Mouse (Mus musculus) left cerebral cortex, postnatal 4 days (tissue): ENCODE results near the gene Ccdc61. TPM values are rescaled to one million over a fixed set of nuclear protein-coding genes. Genes with fewer than 3 reads are reported as not detected.

Source experiments
- DNase-seq: peaks from one replicate; pipeline ENCODE4 v3.0.0-alpha.2; 2022
- intact Hi-C: fragments of 180-260 bp; cut with DNase I; formaldehyde crosslinking; loops from one replicate; pipeline ENCODE4 v1.15.1; 2025
- total RNA-seq, 2 experiments: library from RNA; stranded (reverse); gene quantifications; 2 replicates each; pipeline ENCODE4 v1.2.3; 2021

The Ccdc61 gene
- 10 to 100 TPM; 16.0 to 23.3 TPM for total RNA-seq

DNA sequence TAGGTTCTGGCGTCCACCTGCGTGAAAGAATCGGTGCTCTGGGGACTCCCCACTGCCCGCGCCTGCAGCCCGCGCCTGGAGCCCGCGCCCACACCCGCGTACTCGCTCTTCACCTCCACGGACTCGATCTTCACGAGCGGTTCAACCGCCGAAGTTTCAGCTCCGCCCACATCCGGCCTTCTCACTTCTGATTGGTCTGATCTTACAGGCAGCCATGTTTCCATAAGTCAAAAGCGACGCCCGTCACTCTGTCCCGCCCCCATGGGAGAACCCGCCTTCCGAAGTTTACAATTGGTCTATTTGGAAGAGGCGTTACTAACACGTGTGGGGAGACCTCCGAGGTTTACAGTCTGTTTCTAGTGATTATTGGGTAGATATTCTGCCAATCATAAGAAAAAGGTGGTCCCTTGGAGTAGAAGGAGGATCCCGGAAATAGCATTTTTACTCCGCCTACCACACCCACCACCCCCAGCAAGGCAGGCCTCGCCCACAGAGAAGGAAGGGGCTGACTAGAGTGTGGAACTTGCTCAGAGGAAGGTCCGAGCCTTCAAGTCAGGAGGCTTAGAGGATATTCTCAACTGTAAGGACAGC is at the start of gene Ccdc61:
Gene Ccdc61, minus strand, starts transcription at position 175 of the 591 bp plus-strand sequence.
- DNase-seq: peak; percentile 98
- intact Hi-C loops: no loop called here

GRCm38 (mm10) chr7:18959446-18959845 is 49.2 kb upstream of the Ccdc61 start:
- intact Hi-C loops: no loop called here
- DNase-seq: no peak

GRCm38 (mm10) chr7:18958384-18958766 is 48.2 kb upstream of the Ccdc61 start:
- no peak for DNase-seq
- intact Hi-C loops: no loop called here

DNA sequence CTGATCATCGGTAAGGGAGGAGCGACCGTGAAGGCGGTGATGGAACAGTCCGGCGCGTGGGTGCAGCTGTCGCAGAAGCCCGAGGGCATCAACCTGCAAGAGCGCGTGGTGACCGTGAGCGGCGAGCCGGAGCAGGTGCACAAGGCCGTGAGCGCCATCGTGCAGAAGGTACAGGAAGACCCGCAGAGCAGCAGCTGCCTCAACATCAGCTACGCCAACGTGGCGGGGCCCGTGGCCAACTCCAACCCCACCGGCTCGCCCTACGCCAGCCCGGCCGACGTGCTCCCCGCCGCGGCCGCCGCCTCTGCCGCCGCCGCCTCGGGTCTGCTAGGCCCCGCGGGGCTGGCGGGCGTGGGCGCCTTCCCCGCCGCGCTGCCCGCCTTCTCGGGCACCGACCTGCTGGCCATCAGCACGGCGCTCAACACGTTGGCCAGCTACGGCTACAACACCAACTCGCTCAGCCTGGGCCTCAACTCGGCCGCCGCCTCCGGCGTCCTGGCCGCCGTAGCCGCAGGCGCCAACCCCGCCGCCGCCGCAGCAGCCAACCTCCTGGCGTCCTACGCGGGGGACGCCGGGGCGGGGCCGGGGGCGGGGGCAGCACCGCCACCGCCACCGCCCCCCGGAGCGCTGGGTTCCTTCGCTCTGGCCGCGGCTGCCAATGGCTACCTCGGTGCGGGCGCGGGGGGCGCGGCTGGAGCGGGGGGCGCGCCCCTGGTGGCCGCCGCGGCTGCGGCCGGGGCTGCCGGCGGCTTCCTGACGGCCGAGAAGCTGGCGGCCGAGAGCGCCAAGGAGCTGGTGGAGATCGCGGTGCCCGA is 47.6 kb upstream of the Ccdc61 start:
- intact Hi-C loops: no loop called here
- peak; percentile 85 for DNase-seq

- intact Hi-C loops: loop anchor here (5.0 kb wide), 1 partner anchor 54 kb away; no protein-coding TSS in a partner anchor
- DNase-seq: no peak
Measured at GRCm38 (mm10) chr7:18951397-18951796, 41.2 kb upstream of the Ccdc61 start.

DNA sequence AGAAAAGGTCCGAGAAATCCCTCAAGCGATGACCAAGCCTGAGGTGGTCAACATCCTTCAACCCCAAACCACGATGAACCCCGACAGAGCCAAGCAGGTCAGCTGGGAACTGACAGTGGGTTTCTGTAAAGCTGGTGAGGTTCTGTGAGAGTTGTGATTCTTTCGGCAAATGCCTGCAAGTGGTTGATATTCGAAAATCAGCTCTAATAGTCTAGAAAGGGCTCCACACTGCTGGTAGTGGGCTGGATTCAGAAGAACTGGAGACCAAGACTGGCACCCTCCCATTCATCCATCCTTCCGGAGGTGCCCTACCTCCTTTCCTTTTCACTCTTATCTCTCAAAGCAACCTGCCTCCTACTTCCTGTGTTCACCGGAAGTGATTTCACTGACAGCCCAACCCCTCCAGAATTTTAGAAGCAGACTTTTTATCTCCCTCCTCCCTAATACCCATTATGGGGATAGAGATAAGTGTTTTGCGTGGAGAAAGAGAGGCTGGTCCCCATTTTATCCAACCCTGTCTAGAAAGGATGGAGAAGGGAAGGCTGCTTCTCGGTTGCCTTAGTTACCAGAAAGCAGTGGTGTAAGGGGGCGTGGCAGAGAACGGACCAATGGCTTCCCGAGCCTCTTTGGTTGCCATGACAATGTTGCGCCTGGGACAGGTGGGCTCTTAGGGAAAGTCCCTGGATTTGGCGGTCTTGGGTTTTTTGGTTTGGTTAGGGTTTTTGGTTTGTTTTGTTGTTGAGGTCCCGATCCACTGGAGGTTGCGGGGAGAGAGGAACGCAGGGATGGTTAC is 40.5 kb upstream of the Ccdc61 start:
- DNase-seq: peak; percentile 53
- intact Hi-C loops: loop anchor here (5.0 kb wide), 1 partner anchor 53 kb away; no protein-coding TSS in a partner anchor

DNA sequence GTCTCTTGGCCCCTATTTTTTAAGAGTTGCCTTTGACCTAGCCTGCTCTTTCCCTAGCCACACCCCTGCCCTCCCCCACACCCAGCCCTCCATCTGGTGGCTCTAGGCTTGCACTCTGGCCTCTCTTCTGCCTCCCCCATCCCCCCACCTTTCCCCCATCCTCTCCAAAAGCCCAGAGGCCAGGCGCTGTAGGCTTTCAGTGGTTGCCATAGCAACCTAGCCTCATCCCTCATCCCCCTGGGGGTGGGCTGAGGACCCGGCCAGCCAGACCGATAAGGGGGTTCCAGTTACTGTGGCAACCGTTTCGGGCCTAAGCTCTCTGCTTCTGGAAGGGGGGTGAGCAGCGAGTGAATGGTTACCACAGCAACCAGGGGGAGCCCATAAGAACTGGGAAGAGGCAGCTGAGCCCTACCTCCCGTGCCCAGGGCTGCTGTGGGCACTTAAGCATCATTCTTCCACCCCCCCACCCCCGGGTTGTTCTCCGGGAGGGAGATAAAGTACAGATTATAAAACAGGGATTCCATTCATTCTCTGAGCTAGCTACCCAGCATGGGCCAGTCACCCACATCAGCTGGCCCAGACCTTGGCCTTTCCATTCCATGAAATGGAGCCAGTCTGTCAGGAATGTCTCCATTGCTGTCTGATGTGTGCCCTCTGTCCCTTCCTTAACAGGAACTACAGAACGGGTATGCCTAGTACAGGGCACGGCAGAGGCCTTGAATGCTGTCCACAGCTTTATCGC is 39.7 kb upstream of the Ccdc61 start:
- DNase-seq: peak; percentile 91
- intact Hi-C loops: loop anchor here (5.0 kb wide), 1 partner anchor 53 kb away; no protein-coding TSS in a partner anchor

GRCm38 (mm10) chr7:18948151-18948550 is 37.9 kb upstream of the Ccdc61 start:
- intact Hi-C loops: no loop called here
- no peak for DNase-seq

DNA sequence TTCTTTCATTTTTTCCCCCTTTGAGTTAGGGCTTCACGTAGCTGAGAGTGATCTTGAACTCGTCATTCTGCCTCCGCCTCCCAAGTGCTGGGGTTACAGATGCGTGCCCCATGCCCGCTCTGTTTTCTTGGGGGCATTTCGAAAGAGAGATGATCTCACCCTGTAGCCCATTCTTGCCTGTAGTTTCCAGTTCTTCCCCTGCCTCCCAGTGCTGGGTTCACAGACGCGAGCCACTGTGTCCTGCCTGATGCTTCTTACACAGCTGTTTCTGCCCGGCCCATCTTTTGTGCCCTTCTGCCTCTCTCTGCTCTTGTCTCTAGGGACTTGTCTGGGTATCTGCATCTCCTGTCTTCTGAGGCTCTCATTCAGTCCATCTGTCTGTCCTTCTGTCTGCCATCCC is 32.6 kb upstream of the Ccdc61 start:
- no peak for DNase-seq
- intact Hi-C loops: no loop called here

DNA sequence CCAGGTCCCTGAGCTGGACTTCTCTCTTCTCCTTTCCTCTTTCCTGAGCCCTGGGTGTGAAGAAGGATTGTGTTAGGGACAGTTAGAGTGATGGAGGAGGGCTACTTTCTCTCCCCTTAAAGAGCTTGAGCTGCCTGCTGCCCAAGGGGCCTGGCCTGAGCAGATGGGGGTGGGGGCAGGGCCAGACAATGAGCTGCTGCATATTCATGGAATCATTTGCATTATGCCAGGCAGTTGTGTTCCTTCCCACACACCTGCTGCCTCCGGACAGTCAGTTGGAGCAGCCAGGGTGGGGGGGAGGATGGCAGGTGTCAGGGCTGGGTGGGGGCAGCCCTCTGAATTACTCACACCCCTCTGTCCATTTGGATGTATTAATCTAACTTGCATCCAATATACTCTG is 32.2 kb upstream of the Ccdc61 start:
- DNase-seq: peak; percentile 90
- intact Hi-C loops: no loop called here

- intact Hi-C loops: no loop called here
- DNase-seq: no peak
Measured at GRCm38 (mm10) chr7:18927759-18928158, 17.5 kb upstream of the Ccdc61 start.

GRCm38 (mm10) chr7:18926911-18927310 is 16.7 kb upstream of the Ccdc61 start:
- no peak for DNase-seq
- intact Hi-C loops: no loop called here

DNA sequence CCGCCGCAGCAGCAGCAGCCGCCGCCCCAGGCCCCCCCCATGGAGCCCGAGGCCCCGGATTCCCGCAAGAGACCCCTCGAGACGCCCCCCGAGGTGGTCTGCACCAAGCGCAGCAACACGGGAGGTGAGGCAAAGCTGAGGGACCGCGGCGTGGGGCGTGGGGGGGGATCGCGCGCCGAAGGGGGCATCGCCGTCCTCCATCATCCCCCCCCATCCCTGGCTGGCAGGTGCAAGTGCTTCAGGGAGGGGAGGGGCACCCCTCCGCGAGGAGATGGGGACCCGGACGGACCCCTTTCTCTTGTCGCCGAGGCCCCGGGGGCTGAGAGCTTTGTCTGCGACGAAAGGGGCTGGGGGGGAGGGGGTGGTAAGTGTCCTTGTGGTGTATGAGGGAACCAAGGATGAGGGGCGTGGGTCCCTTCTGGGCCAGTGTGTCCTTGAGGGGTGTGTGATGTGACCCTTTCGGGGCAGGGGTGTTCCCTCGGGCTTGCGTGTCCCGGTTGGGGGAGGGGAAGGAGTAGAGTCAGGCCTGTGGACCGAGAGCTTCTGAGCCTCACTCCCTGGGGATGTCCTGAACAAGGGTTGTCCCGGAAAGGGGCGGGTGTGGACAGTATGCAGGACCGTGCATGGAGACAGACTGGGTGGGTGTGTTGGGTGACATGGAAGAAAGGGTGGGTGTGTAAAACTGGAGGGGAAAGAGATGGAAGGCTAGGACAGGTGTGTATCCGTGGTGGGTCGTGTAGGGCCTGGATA is 16.0 kb upstream of the Ccdc61 start:
- intact Hi-C loops: no loop called here
- DNase-seq: peak; percentile 52

DNA sequence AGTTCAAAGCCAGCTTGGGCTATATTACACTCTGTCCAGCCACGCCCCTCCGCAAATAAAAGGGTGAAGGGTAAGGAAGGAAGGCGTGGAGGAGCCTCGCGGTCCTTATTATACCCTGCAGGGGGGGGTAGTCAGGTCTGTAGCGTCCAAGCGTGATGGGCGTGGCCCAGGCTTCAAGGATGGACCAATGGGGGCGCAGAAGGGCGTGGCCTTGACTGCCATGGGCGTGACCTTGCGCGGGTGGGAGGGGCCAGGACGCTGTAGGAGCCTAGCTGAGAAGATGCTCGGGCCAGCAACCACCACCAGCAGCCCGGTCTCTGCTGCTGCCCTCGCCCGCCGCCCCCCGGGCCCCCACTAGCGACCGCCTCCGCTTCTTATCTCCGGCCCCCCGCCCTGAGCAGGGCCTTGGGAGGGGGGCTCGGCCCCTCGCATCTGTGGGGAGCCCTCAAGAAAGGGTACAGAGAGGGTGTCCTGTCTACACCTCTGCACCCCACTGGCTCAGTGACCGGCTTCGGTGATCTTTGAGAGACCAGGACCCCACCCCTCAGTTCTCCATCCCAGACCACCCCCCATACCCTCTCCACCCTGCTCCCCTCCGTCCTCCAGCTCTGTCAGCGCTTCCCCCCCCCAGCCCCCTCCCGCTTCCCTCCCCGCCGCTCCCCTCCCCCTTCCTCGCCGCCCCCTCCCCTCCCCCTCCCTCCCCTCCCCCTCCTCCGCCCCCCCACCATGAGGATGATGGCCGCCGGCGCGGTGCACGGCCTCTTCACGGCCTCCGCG is 15.1 kb upstream of the Ccdc61 start, which contains the start of gene Nova2:
Gene Nova2, plus strand, starts transcription at position 727 of the 777 bp plus-strand sequence.
- intact Hi-C loops: no loop called here
- peak; percentile 99 for DNase-seq

DNA sequence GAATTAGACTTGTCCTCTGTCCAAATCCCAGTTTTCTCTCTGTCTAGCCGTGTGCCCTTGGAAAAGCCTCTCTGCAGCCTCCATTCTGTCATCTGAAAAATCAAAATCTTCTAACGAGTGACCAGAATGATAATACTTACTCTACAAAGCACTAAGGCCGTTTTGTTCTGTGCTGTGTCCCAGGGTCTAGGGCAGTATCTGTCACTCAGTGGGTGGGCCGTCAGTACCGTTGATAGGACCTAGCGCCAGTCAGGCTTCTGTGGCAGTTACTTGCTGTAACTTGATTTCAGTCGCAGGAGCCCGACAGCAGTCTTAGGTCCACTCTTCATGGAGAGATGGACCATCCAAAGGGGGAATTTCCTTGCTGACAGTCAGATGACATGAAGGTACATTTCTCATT is 14.1 kb upstream of the Ccdc61 start:
- peak; percentile 59 for DNase-seq
- intact Hi-C loops: no loop called here

DNA sequence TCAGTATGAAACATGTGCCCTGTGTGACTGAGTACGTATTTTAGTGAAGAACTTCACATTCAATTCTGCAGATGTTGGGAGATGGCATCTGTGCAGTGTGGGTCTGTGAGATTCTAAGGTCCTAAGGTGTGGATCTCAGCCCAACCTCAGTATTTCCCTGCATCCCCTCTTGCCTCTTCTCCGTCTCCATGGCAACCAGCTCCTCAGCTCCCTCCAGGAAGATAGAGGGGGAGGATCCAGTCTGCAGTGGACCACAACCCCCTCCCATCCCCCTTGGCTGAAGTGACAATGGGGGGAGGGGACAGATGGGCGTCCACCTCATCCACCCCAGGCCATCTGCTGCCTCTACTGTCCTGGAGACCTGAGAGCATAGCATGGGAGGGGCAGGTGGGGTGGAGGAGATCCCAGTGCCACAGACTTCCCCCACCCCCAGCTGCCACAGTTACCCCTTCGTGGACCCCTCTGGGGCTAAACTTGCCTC is 13.5 kb upstream of the Ccdc61 start:
- intact Hi-C loops: no loop called here
- DNase-seq: peak; percentile 87

DNA sequence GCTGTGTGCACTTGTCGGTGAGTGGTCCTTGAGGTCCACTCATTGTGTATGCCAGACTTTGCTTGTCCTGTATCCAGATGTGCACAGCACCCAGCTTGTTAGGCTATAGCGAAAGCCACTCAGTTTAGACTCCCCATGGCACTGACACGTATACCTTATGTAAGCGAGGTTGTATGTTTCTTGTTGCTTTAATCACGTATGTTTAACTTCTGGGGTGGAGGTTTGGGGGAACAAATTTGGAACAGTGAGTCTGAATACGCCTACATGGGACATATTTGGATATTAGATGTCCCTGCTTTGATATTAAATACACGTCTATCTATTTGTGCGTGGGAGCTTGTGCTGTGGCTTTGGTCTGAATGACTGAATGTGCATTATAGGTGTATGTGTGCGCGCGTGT is 13.1 kb upstream of the Ccdc61 start:
- DNase-seq: no peak
- intact Hi-C loops: no loop called here

- intact Hi-C loops: no loop called here
- peak; percentile 60 for DNase-seq
Measured at GRCm38 (mm10) chr7:18922807-18923206, 12.6 kb upstream of the Ccdc61 start.

DNA sequence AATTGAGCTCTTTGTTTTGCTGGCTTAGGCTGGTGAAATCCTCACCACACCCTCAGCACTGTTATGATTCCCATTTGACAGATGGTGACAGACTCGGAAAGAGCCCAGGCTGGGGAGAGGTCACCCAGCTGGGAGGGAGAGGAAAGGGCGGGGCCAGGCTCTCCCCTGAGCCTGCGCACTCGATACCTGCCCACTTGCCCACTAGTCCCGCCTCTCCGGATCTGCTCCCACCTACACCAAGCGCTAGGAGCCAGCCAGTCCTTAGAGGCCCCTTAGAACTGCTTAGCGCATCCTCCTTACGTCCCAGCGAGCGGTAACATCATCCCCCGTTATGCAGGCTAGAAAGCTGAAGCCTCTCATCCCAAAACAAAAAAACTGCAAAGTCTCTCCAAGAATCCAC is 10.9 kb upstream of the Ccdc61 start:
- intact Hi-C loops: no loop called here
- peak; percentile 47 for DNase-seq
